Mouse (Mus musculus) cerebellum, adult 2 months (tissue): ENCODE measurements around the gene Fcho2.

ENCODE experiments used
- CTCF ChIP-seq: fragments of 200-500 bp; IDR thresholded peaks from 2 replicates; pipeline ENCODE4 v1.5.1; 2011; ENCODE audit warnings: low read depth, mild to moderate bottlenecking, control low read depth, low read length, moderate library complexity, borderline replicate concordance; ENCODE audit not compliant: insufficient read depth
- POLR2A ChIP-seq: fragments of 200-500 bp; IDR thresholded peaks from 2 replicates; pipeline ENCODE4 v1.6.1; 2011; ENCODE audit warnings: low read length, control low read depth, borderline replicate concordance; ENCODE audit not compliant: insufficient read depth

DNA sequence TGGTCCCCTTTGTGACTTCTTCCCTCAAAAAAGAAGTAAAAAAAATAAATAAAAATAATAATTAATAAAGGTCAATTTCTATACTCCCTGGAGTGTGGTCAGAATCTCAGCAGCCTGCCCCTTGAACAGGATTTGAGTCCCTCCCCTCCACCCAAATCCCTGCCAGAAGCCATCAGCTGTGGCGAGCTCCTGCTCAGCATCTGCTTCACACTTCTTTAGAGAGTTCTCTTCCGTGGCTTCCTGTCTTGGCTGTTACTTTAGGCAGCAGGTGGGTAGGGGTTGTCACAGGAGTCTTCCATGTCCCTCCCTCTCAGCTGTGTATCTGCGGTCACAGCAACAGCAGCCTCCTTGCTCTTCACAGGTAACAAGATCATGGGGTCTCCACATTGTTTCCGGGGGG, 109.7 kb downstream of the Fcho2 start:
- TF ChIP-seq CTCF (no peak), POLR2A (no peak)
